Mouse (Mus musculus) thymus, postnatal 0 days (tissue): ENCODE measurements around the gene Alb. TPM values are rescaled to one million over a fixed set of nuclear protein-coding genes. Genes with fewer than 3 reads are reported as not detected.

ENCODE experiments used
- DNase-seq: peaks from one replicate; pipeline ENCODE4 v3.0.0-alpha.2; 2015; ENCODE audit warnings: low spot score
- polyA plus RNA-seq: library from polyadenylated mRNA; unstranded; fragments of >200 nt; fragmentation: Nextera tagmentation; extraction: Ambion mirVana; gene quantifications from 2 replicates; pipeline ENCODE4 v1.2.1, GENCODE M21; 2015

The Alb gene
- 0.17 and 0.49 TPM in 2 replicates for polyA plus RNA-seq

- no peak for DNase-seq
Observed at GRCm38 (mm10) chr5:90460619-90461018, at the start of gene Alb. TSS of gene Alb (plus strand) at chr5:90460897.

DNA sequence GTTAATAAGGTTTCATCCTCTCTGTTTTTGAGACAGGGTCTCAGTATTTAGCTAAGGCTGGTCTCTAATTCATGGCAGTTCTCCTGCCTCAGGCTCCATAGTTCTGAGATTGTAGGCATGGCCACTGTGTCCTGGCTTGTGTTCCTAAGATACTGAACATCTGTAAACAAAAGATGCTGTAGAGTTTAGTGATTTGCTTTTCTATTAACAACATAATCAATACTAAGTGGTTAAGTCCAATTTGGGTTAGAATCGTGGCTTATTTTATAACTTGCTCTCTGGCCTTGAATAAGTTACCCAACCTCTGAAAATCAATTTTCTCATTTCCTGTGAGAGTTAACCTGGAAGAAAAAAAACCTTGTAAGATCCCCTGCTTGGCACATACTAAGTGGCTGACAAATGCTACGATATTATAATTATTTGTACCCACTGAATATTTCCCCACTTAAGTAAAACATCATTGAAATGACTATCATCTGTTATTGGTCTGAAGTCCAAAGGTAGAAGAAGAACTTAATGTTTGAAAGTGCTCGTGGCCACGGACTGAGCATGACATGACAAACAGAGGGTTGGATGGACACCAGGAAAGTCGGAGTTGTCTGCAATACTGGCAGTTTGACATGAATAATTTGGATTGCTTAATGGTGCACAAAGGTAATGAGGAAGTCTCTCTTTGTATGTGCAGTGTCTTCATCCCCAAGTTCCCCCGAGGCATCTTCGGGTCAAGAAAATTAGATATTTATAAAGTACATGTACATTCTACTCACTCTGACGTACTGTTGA, 46.4 kb upstream of the Alb start:
- no peak for DNase-seq

DNA sequence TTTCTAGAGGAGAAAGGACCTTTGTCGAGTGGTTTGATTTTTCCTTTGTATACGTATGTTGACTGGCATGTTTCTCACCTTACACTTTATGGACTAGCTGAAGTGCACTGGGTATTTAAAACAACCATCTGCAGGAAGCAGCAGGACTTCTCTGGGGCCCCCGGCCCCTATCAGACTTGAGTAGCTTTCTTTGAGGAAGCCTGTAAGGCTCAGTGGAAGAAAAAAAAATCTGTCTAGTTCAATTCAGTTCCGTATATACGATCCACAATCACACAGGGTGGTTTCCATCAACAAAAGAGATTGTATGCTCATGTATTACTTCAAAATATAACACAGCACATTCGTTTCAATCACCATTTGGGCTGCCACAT, 45.8 kb upstream of the Alb start:
- DNase-seq, result no peak

DNA sequence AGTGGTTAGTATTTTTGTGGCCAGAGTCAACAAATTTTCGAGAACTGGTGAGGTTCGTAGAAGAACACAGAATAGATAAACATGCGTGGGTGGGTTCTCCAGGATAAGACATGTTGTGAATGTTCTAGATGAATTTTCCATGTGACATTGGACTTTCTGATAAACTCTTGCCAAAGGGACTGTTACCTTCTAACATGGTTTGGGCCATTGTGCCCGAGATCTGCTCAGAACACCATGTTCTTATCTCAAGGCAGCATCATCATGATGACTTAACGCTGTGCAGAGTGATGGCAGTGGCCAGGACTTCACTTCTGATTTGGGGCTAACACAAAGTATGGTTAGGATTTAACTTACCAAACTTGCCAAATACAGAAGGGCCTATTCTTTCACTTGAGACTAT, 36.1 kb upstream of the Alb start:
- no peak for DNase-seq

DNA sequence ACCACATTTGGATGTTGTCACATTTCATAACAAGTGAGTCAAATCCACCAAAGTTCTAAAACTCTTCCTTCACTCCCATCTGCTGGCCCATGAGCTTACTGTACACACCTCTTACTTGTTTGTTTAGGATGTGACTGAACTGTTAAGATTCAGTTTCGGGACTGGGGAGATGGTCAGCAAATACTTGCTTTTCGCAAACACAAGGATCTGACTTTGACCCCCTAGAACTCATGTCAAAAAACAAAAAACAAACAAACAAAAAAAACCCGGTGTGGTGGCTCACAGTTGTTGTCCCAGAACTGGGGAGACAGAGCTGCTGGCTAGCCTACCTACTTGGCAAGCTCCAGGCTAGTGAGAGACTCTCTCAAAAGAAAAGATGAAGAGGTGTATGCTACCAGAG, 35.5 kb upstream of the Alb start:
- no peak for DNase-seq

DNA sequence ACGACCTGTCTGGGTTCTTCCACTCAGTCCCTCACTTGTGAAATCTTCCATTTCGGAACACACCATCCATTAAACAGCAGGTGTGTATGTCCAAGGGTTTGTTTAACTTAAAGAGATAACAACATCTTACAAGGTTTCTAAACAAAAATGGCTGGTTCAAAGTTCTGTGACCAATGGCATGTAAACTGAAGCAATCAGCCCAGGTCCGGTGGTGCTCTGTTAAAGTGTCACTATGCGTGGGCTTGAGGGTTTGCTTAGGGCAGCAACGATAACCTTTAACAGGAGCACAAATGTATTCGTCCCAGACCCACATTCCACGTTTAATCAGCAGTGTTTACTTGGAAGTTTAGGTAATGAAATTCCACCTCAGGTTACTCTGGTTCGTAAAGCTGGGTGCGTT, 29.6 kb upstream of the Alb start:
- DNase-seq, result no peak

DNA sequence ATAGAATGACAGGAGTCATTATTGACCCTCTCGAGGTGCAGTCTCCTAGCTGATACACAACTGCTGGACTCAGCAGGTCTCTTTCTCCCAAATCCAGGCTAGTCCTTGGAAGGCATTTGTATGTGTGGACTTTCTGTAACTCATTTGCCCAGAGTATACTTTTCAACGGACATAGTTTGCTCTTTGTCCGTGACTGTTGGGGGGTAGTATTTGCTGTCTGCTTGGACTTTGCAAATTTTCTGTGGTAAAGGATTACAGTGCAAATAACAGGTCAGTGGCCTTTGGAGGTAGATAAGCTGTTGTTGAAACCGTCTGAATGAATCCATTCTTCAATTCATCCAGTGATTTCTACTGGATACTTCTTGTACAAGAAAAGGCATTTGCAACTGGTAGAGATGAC, 21.5 kb upstream of the Alb start:
- DNase-seq, result no peak

GRCm38 (mm10) chr5:90447577-90447976, 13.1 kb upstream of the Alb start:
- DNase-seq, result no peak

- DNase-seq, result no peak
Observed at GRCm38 (mm10) chr5:90449961-90450360, 10.7 kb upstream of the Alb start.

GRCm38 (mm10) chr5:90452711-90453110, 8.0 kb upstream of the Alb start:
- peak; percentile 15 for DNase-seq

GRCm38 (mm10) chr5:90457241-90457640, 3.5 kb upstream of the Alb start:
- no peak for DNase-seq

GRCm38 (mm10) chr5:90458727-90459126, 2.0 kb upstream of the Alb start:
- no peak for DNase-seq

- no peak for DNase-seq
Observed at GRCm38 (mm10) chr5:90466806-90467205, 6.1 kb downstream of the Alb start.

DNA sequence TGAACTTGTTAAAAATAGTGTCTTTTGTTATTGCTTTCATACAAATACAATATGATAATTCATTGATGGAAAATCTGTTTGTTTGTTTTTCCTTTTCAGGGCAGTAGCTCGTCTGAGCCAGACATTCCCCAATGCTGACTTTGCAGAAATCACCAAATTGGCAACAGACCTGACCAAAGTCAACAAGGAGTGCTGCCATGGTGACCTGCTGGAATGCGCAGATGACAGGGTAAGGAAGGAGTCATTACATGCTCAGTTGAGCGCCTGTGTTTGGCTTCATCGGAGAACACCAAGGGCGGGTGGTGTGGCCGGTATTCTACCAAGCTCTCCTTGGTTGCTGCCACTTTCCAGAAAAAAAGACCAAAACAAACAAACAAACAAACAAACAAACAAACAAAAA, 6.5 kb downstream of the Alb start:
- DNase-seq, result no peak

- no peak for DNase-seq
Observed at GRCm38 (mm10) chr5:90470836-90471235, 10.1 kb downstream of the Alb start.

- DNase-seq, result no peak
Observed at GRCm38 (mm10) chr5:90473902-90474301, 13.2 kb downstream of the Alb start.

DNA sequence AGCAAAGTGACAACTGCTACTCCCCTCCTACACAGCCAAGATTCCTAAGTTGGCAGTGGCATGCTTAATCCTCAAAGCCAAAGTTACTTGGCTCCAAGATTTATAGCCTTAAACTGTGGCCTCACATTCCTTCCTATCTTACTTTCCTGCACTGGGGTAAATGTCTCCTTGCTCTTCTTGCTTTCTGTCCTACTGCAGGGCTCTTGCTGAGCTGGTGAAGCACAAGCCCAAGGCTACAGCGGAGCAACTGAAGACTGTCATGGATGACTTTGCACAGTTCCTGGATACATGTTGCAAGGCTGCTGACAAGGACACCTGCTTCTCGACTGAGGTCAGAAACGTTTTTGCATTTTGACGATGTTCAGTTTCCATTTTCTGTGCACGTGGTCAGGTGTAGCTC, 13.7 kb downstream of the Alb start:
- no peak for DNase-seq

- no peak for DNase-seq
Observed at GRCm38 (mm10) chr5:90476741-90477140, 16.0 kb downstream of the Alb start.

DNA sequence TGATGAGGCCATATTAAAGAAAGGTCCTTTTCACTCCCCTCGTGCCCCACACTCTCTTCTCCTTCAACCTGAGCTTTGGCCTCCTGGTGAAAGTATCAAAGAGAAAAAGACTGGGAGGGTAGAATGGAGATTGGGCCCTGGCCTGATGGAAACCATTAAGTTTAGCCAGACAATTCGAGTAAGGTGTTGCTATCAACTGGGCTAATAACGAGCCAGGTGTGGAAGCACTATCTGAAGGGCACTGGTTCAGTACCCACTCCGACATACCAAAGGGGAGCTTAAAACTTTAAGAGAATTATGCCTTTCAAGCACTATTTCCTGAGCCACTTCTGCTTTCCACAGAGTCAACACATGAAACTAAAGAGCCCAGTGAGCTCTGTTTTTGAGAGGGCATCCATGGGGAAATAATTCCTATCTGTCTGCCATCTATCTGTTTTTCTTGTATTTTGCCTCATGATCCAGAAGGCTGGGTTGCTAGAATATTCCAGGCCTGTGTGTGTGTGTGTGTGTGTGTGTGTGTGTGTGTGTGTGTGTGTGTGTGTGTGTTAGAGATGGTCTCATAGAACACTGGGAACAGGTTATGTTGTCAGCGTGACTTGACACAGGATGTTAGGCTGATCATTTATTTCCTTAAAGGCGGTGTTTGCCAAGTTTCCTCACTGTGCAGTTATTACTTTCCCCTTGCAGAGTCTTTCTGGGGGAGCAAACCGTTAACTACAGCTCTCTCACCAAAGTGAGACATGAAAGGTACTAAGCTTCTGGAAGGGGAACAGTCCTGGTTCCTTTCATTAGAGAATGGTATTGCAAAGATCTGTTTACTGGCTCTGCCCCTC, 16.8 kb downstream of the Alb start:
- DNase-seq, result no peak

DNA sequence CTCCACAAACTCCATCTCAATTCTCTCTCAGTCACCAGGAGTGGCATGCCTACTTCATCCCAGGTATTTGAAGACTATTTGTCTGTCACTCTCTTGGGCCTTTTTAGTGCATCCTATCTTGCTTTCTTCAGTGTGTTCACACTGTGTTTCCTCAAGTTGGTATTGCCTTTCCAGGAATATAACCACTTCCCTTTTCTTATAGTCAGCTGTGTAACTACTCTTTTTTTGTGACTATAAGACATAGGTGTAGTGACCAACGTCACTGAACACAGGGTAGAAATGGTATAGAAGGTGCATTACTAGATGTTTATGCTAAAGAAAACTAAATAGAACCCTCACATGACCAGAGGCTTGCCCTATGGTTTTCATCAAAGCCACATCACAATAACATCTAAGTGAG, 18.2 kb downstream of the Alb start:
- no peak for DNase-seq

GRCm38 (mm10) chr5:90485597-90485996, 24.9 kb downstream of the Alb start:
- no peak for DNase-seq

GRCm38 (mm10) chr5:90488323-90488722, 27.6 kb downstream of the Alb start:
- no peak for DNase-seq

DNA sequence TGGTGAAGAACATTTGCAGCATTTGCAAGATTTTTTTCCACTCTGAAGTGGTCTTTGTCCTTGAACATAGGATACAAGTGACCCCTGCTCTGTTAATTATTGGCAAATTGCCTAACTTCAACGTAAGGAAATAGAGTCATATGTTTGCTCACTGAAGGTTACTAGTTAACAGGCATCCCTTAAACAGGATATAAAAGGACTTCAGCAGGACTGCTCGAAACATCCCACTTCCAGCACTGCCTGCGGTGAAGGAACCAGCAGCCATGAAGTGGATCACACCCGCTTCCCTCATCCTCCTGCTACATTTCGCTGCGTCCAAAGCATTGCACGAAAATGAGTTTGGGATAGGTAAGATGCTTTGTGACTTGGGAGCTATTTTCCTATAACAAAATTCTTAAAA, 29.8 kb downstream of the Alb start, which contains the start of gene Afp:
Gene Afp, plus strand, starts transcription at position 220 of the 400 bp plus-strand sequence.
- no peak for DNase-seq
